Mouse (Mus musculus) embryonic fibroblast, embryonic 13.5 days (primary cell): ENCODE measurements around the gene Pomt2.

ENCODE experiments used
- CTCF ChIP-seq: IDR thresholded peaks from 2 replicates; pipeline ENCODE4 v1.5.1; 2011; ENCODE audit warnings: mild to moderate bottlenecking, control low read depth, low read length, moderate library complexity, borderline replicate concordance; ENCODE audit not compliant: insufficient read depth
- POLR2A ChIP-seq: IDR thresholded peaks from 2 replicates; pipeline ENCODE4 v1.6.1; 2011; ENCODE audit warnings: low read depth, mild to moderate bottlenecking, control low read depth, low read length, moderate library complexity

DNA sequence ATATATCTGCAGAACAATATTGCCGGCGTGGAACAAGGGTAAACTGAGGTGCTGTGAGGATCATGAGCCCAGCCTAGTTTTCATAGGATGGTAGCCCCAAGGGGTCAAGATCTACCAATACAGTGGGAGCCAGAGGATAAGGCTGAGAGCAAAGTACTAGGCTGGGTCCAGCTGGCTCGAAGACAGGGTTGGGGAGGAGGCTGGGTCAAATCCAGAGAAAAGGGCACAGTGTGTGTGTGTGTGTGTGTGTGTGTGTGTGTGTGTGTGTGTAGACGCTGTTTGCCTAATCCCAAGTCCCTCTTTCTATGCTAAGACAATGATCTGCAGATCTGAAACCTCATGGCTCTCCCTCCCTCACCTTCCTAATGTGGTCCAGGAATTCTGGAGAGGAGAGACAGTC, 47.4 kb downstream of the Pomt2 start:
- TF ChIP-seq CTCF (no peak), POLR2A (no peak)
